Mouse (Mus musculus): ENCODE measurements around the gene Fcna. TPM values are rescaled to one million over a fixed set of nuclear protein-coding genes. Genes with fewer than 3 reads are reported as not detected.
A peak's percentile ranks its signal among the peaks of the same experiment; 100 is the strongest.

Fcna gene
- polyA plus RNA-seq, 1 experiment from 2014 or later: 4.0 TPM

DNA sequence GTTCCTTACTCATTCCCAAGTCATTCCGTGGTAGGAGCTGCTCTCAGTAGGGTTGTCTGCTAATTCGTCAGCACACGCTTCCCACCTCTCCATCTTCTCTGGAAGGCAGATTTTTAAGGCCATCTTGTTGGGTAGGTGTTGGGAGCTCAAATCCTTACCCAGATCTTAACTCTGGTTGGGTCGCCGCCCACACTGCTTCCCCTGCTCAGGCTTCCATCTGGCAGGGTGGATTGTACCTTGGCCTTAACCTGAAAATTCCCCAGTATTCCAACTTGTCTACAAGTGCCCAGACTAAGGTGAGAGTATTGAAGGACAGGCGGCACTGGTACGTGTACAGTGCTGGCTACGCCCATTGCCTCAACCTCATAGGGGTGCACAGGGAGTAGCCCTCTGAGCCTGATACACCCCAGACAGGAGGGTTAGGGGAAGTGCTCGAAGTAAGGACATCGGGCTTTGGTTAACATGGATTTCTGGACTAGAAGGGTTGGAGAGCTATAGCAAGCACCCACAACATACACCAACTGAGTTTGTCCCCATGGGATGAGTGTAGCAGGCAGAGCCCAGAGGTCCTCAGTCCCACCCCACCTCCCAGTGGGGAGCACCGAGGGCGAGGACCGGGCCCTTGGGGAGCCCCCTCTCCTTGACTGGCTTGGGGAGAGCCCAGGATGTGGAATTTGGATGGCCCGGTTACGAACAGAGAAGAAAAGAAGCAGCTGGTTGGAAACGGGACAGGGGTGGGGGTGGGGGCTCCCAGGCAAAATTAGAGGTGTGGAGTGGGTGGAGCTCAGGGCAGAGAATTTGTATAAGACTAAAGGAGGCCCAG is 51.6 kb downstream of the Fcna start:
- no peak overlapping the region for H3K27ac ChIP-seq
- peaks cover 14% of the 10 kb centered on the region for H3K36me3 ChIP-seq (replicated peaks; ENCODE audit: control insufficient read depth, insufficient read depth)
- H3K4me2 ChIP-seq (replicated peaks): no peak overlapping the region; the same call in 1 of the 2 replicates
- no peak for DNase-seq (ENCODE audit: low spot score)
- peaks cover 40% of the 10 kb centered on the region for H3K4me1 ChIP-seq (replicated peaks; ENCODE audit: control insufficient read depth, insufficient read depth, low read length)
- no peak overlapping the region for H3K4me3 ChIP-seq (replicated peaks; ENCODE audit: low read length)
- 72% methylated on average over 16 of the region's 16 CpGs for WGBS
- peaks cover 56% of the 10 kb centered on the region for H3K27me3 ChIP-seq (ENCODE audit: control insufficient read depth, insufficient read depth, low read length)
- no peak for ATAC-seq (ENCODE audit: low FRiP score)
- H3K9me3 ChIP-seq (ENCODE audit: control insufficient read depth, low read length): no peaks in the 10 kb centered on the region
- no peak overlapping the region for H3K9ac ChIP-seq

DNA sequence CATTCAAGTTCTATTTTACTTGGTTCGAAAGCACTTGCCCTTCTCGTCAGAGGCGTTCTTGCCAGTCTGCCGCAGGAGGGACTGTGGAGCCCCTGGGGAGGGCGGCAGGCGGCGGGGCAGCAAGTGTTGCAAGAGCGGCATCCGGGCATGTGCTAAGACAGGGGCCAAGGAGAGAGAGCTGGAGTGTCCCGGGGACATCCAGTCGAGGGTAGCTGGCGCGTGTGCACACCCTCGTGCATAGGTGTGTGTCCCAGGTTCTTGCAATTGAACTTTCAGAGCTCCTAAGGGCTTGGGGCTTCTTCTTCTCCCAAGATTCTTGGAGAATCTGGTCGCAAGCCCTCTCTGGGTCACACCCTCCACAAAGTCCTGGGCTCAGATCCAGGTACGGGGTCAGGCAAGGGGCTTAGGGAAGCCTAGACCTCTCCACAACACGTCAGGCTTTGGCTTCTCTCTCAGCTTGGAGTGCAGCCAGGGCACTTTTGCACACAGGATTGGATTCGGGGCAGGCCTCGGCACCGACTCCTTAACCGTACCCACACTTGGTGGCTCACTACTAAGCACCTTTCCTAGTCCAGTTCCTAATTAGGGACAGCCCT is 52.3 kb downstream of the Fcna start:
- WGBS: 15% methylated on average over 21 of the region's 21 CpGs
- H3K27ac ChIP-seq: peak overlapping the region; percentile 85
- peaks cover 14% of the 10 kb centered on the region for H3K36me3 ChIP-seq (replicated peaks; ENCODE audit: control insufficient read depth, insufficient read depth)
- H3K27me3 ChIP-seq (ENCODE audit: control insufficient read depth, insufficient read depth, low read length): peaks cover 52% of the 10 kb centered on the region
- H3K9me3 ChIP-seq (ENCODE audit: control insufficient read depth, low read length): no peaks in the 10 kb centered on the region
- peak overlapping the region; percentile 56 for H3K9ac ChIP-seq
- ATAC-seq (ENCODE audit: low FRiP score) (no peak), DNase-seq (ENCODE audit: low spot score) (no peak)
- H3K4me2 ChIP-seq (replicated peaks): peak overlapping the region; percentile 90
- H3K4me1 ChIP-seq (replicated peaks; ENCODE audit: control insufficient read depth, insufficient read depth, low read length): peaks cover 33% of the 10 kb centered on the region
- H3K4me3 ChIP-seq (replicated peaks; ENCODE audit: low read length): peak overlapping the region; percentile 51

Other genes with a start within 250 kb of the Fcna start
- 2.6 and 3.3 TPM in 2 replicates for gene Entpd2, start 232.2 kb downstream of the Fcna start, polyA plus RNA-seq (2014; fragmentation: Nextera tagmentation; extraction: Ambion mirVana)
- gene Npdc1, start 228.7 kb downstream of the Fcna start, polyA plus RNA-seq (2014; fragmentation: Nextera tagmentation; extraction: Ambion mirVana): 365 and 378 TPM in 2 replicates
- 0.37 TPM in 1 of 2 replicates, not detected in the other for gene Fut7, start 204.8 kb downstream of the Fcna start, polyA plus RNA-seq (2014; fragmentation: Nextera tagmentation; extraction: Ambion mirVana)
- 15.6 and 17.3 TPM in 2 replicates for gene Abca2, start 199.3 kb downstream of the Fcna start, polyA plus RNA-seq (2014; fragmentation: Nextera tagmentation; extraction: Ambion mirVana)
- gene Clic3, start 171.2 kb downstream of the Fcna start, polyA plus RNA-seq (2014; fragmentation: Nextera tagmentation; extraction: Ambion mirVana): 2.2 and 2.6 TPM in 2 replicates
- gene Paxx, start 166.9 kb downstream of the Fcna start, polyA plus RNA-seq (2014; fragmentation: Nextera tagmentation; extraction: Ambion mirVana): 93.1 and 109 TPM in 2 replicates
- gene Ptgds, start 158.0 kb downstream of the Fcna start, polyA plus RNA-seq (2014; fragmentation: Nextera tagmentation; extraction: Ambion mirVana): 230 and 390 TPM in 2 replicates
- gene Lcn12, start 134.1 kb downstream of the Fcna start, polyA plus RNA-seq (2014; fragmentation: Nextera tagmentation; extraction: Ambion mirVana): not detected in 2 replicates
- 116 and 118 TPM in 2 replicates for gene Fbxw5, start 127.3 kb downstream of the Fcna start, polyA plus RNA-seq (2014; fragmentation: Nextera tagmentation; extraction: Ambion mirVana)
- gene C8g, start 126.3 kb downstream of the Fcna start, polyA plus RNA-seq (2014; fragmentation: Nextera tagmentation; extraction: Ambion mirVana): 4.1 and 5.5 TPM in 2 replicates
- 15.6 and 16.3 TPM in 2 replicates for gene Traf2, start 81.1 kb downstream of the Fcna start, polyA plus RNA-seq (2014; fragmentation: Nextera tagmentation; extraction: Ambion mirVana)
- gene Edf1, start 70.2 kb downstream of the Fcna start, polyA plus RNA-seq (2014; fragmentation: Nextera tagmentation; extraction: Ambion mirVana): 353 and 366 TPM in 2 replicates
- gene Mamdc4, start 53.2 kb downstream of the Fcna start, polyA plus RNA-seq (2014; fragmentation: Nextera tagmentation; extraction: Ambion mirVana): 1.3 and 1.7 TPM in 2 replicates
- gene Phpt1, start 52.8 kb downstream of the Fcna start, polyA plus RNA-seq (2014; fragmentation: Nextera tagmentation; extraction: Ambion mirVana): 171 and 187 TPM in 2 replicates
- gene Ajm1, start 46.3 kb downstream of the Fcna start, polyA plus RNA-seq (2014; fragmentation: Nextera tagmentation; extraction: Ambion mirVana): 10.8 and 12.7 TPM in 2 replicates
- gene Rabl6, start 19.5 kb downstream of the Fcna start, polyA plus RNA-seq (2014; fragmentation: Nextera tagmentation; extraction: Ambion mirVana): 59.0 and 61.6 TPM in 2 replicates
- gene Ccdc183, start 10.4 kb downstream of the Fcna start, polyA plus RNA-seq (2014; fragmentation: Nextera tagmentation; extraction: Ambion mirVana): 0.26 and 0.44 TPM in 2 replicates
- gene Tmem141, start 6.0 kb downstream of the Fcna start, polyA plus RNA-seq (2014; fragmentation: Nextera tagmentation; extraction: Ambion mirVana): 52.5 and 53.5 TPM in 2 replicates
- gene Lcn8, start 25.1 kb upstream of the Fcna start, polyA plus RNA-seq (2014; fragmentation: Nextera tagmentation; extraction: Ambion mirVana): not detected in 2 replicates
- not detected in 2 replicates for gene Lcn5, start 29.9 kb upstream of the Fcna start, polyA plus RNA-seq (2014; fragmentation: Nextera tagmentation; extraction: Ambion mirVana)
- not detected in 2 replicates for gene Lcn6, start 48.8 kb upstream of the Fcna start, polyA plus RNA-seq (2014; fragmentation: Nextera tagmentation; extraction: Ambion mirVana)
- not detected in 2 replicates for gene Lcn10, start 54.7 kb upstream of the Fcna start, polyA plus RNA-seq (2014; fragmentation: Nextera tagmentation; extraction: Ambion mirVana)
- not detected in 2 replicates for gene Obp2a, start 72.0 kb upstream of the Fcna start, polyA plus RNA-seq (2014; fragmentation: Nextera tagmentation; extraction: Ambion mirVana)
- 145 and 153 TPM in 2 replicates for gene Bmyc, start 78.7 kb upstream of the Fcna start, polyA plus RNA-seq (2014; fragmentation: Nextera tagmentation; extraction: Ambion mirVana)
- gene Obp2b, start 109.0 kb upstream of the Fcna start, polyA plus RNA-seq (2014; fragmentation: Nextera tagmentation; extraction: Ambion mirVana): not detected in 2 replicates
- not detected in 2 replicates for gene Lcn3, start 137.5 kb upstream of the Fcna start, polyA plus RNA-seq (2014; fragmentation: Nextera tagmentation; extraction: Ambion mirVana)
- gene Lcn11, start 149.0 kb upstream of the Fcna start, polyA plus RNA-seq (2014; fragmentation: Nextera tagmentation; extraction: Ambion mirVana): not detected in 2 replicates
- not detected in 2 replicates for gene Gm13539, start 154.2 kb upstream of the Fcna start, polyA plus RNA-seq (2014; fragmentation: Nextera tagmentation; extraction: Ambion mirVana)
- not detected in 2 replicates for gene Glt6d1, start 187.8 kb upstream of the Fcna start, polyA plus RNA-seq (2014; fragmentation: Nextera tagmentation; extraction: Ambion mirVana)
- gene Lcn9, start 195.1 kb upstream of the Fcna start, polyA plus RNA-seq (2014; fragmentation: Nextera tagmentation; extraction: Ambion mirVana): not detected in 2 replicates
- not detected in 2 replicates for gene Sohlh1, start 219.2 kb upstream of the Fcna start, polyA plus RNA-seq (2014; fragmentation: Nextera tagmentation; extraction: Ambion mirVana)
- 20.4 and 20.6 TPM in 2 replicates for gene Kcnt1, start 235.7 kb upstream of the Fcna start, polyA plus RNA-seq (2014; fragmentation: Nextera tagmentation; extraction: Ambion mirVana)

All from hindbrain, embryonic 14.5 days (tissue).